Mouse (Mus musculus) cerebellum, postnatal 10 days (tissue): ENCODE data around the gene Crlf1.

Source experiments
- DNase-seq, 2 experiments: peaks; one replicate each; pipeline ENCODE4 v3.0.0; 2021; ENCODE audit warnings: mixed read lengths in 2 of 2

Crlf1 gene

DNA sequence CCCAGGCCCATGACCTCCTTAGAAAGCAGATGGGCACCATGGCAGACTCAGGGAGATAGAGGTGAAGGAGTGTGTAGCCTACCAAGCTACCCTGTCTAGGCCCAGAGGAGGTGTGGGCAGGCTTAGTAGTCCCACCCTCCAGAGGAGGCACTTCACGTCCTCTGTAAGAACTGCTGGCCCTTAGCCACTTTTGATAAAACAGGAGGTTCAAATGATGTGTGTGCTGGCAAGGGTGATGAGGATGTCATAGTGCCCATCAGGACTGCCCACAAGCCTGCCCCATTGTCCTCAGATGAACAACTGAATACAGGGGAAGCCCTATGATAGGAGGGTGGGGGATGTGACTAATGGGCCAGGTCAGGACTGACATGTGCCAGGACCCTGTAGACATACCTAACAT lies 59.9 kb downstream of the Crlf1 start:
- DNase-seq, result no peak
